Mouse (Mus musculus): ENCODE measurements around the gene Cd40.

GRCm38 (mm10) chr2:165035058-165035431 is 20.4 kb upstream of the Cd40 start:
- TF ChIP-seq CTCF (IDR thresholded peaks at IDR 0.05; ENCODE audit: control insufficient read depth, insufficient read depth, low read length) = no peak
- TF ChIP-seq POLR2A (IDR thresholded peaks at IDR 0.05; ENCODE audit: borderline replicate concordance, control insufficient read depth, low read depth, low read length) = no peak
